Comparison of ENCODE assay signal across 8 mouse cellular contexts in the genomic region with DNA sequence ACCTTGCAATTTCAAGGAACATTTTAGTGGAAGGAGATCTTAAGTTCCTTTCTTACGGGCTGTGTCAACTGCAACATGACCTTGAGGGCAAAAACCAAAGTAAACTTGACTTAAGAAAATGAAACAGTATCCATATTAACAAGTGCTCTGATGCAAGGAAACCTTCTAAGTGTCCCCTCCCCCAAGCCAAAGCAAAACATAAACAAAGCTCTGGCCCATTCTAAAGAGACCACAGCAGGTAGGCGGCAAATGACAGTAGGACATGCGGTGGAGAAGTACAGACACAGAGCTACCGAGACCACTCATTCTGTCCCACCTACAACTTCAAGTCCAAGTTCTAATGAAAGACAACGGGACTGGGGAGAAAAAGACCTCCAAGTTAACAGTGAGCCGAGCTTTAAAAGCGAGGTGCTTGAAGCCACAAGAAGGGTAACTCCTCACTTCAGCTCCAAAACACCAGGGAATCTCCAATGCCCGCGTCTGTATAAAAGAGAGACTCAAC. TPM values are rescaled to one million over a fixed set of nuclear protein-coding genes. Genes with fewer than 3 reads are reported as not detected.
DNase-seq lines count a peak whose midpoint lies in the region; ATAC-seq and TF ChIP-seq lines count a peak whose summit lies in the region.

No protein-coding gene starts in this region.

- intact Hi-C loops in heart, postnatal 10 days (cut with DNase I) = loop anchor here (5.0 kb wide), 2 partner anchors 37 to 133 kb away; a partner anchor contains a TSS

- in situ Hi-C loops in ES-E14 (cut with MboI; ENCODE audit: low sequenced_read_pairs in 2 of 2, unreplicated experiment in 2 of 2) = no loop called here

- no peak for DNase-seq in heart, postnatal 10 days
- no peak for DNase-seq in ES-E14 (ENCODE audit: low read depth, low spot score)
- DNase-seq in forebrain, postnatal 0 days = no peak
- DNase-seq in testis, postnatal 14 days (ENCODE audit: low spot score) = peak; percentile 29
- no peak for DNase-seq in thymus, adult 18-20 months
- no peak for DNase-seq in ovary, adult 18-20 months (ENCODE audit: low spot score)

- peak overlapping the region; percentile 95 for H3K9ac ChIP-seq in heart, embryonic 12.5 days
- peak overlapping the region; percentile 99 for H3K9ac ChIP-seq in ES-E14 (ENCODE audit: insufficient read depth, low read depth, low read length, poor library complexity, severe bottlenecking)
- H3K9ac ChIP-seq in forebrain, postnatal 0 days = peak overlapping the region; percentile 80
- peak overlapping the region; percentile 94 for H3K9ac ChIP-seq in liver, embryonic 15.5 days

- no peaks in the 10 kb centered on the region for H3K9me3 ChIP-seq in heart, embryonic 12.5 days (replicated peaks)
- H3K9me3 ChIP-seq in ES-E14 (ENCODE audit: control insufficient read depth, insufficient read depth, low read depth, low read length) = no peaks in the 10 kb centered on the region
- no peaks in the 10 kb centered on the region for H3K9me3 ChIP-seq in forebrain, postnatal 0 days (ENCODE audit: low read length)
- H3K9me3 ChIP-seq in liver, embryonic 15.5 days (replicated peaks) = no peaks in the 10 kb centered on the region

- no peak for TF ChIP-seq CTCF in forebrain, postnatal 0 days (IDR thresholded peaks at IDR 0.05; ENCODE audit: low read depth)

- H3K36me3 ChIP-seq in heart, embryonic 12.5 days = 0 out of 2 replicates have a peak, but pooled peaks cover 2% of the 10 kb centered on the region
- H3K36me3 ChIP-seq in ES-E14 (ENCODE audit: control insufficient read depth, insufficient read depth, low read length, poor library complexity, severe bottlenecking) = no peaks in the 10 kb centered on the region
- no peaks in the 10 kb centered on the region for H3K36me3 ChIP-seq in forebrain, postnatal 0 days (ENCODE audit: insufficient read depth)
- H3K36me3 ChIP-seq in liver, embryonic 15.5 days (replicated peaks) = no peaks in the 10 kb centered on the region; the same call in 1 of the 2 replicates

- peaks cover 49% of the 10 kb centered on the region for H3K4me1 ChIP-seq in heart, embryonic 12.5 days (replicated peaks)
- H3K4me1 ChIP-seq in ES-E14 (ENCODE audit: control insufficient read depth in 2 of 2, insufficient read depth in 2 of 2, low read length in 2 of 2, poor library complexity in 1 of 2) = peaks cover 9 to 22% of the 10 kb centered on the region in 2 experiments
- peaks cover 18% of the 10 kb centered on the region for H3K4me1 ChIP-seq in forebrain, postnatal 0 days (ENCODE audit: insufficient read depth)
- peaks cover 49% of the 10 kb centered on the region for H3K4me1 ChIP-seq in liver, embryonic 15.5 days (replicated peaks)

- no peak for ATAC-seq in heart, embryonic 12.5 days (ENCODE audit: insufficient number of reproducible peaks, low FRiP score)
- no peak for ATAC-seq in forebrain, postnatal 0 days
- no peak for ATAC-seq in liver, embryonic 15.5 days (ENCODE audit: insufficient read depth)

- H3K27ac ChIP-seq in heart, embryonic 12.5 days (ENCODE audit: poor library complexity, severe bottlenecking) = peak overlapping the region; percentile 95
- no peak overlapping the region for H3K27ac ChIP-seq in ES-E14 (ENCODE audit: insufficient read depth, low read depth, low read length, poor library complexity, severe bottlenecking)
- H3K27ac ChIP-seq in forebrain, postnatal 0 days (ENCODE audit: low read depth, low read length) = peak overlapping the region; percentile 96; the same call in 1 of the 2 replicates
- H3K27ac ChIP-seq in liver, embryonic 15.5 days (replicated peaks) = peak overlapping the region; percentile 97

- H3K27me3 ChIP-seq in heart, embryonic 12.5 days (replicated peaks) = no peaks in the 10 kb centered on the region
- H3K27me3 ChIP-seq in forebrain, postnatal 0 days (ENCODE audit: insufficient read depth, low read length) = no peaks in the 10 kb centered on the region
- H3K27me3 ChIP-seq in liver, embryonic 15.5 days = no peaks in the 10 kb centered on the region

- peak overlapping the region; percentile 91 for H3K4me2 ChIP-seq in heart, embryonic 12.5 days
- peak overlapping the region; percentile 80 for H3K4me2 ChIP-seq in forebrain, postnatal 0 days (ENCODE audit: low read depth)
- H3K4me2 ChIP-seq in liver, embryonic 15.5 days = peak overlapping the region; percentile 80

- H3K4me3 ChIP-seq in heart, embryonic 12.5 days = peak overlapping the region; percentile 75
- H3K4me3 ChIP-seq in ES-E14 (ENCODE audit: insufficient read depth in 1 of 2, low read depth in 1 of 2, low read length in 2 of 2, poor library complexity in 1 of 2, severe bottlenecking in 1 of 2) = peak overlapping the region; percentile 93 to 100
- H3K4me3 ChIP-seq in forebrain, postnatal 0 days (ENCODE audit: low read depth, low read length) = peak overlapping the region; percentile 96
- peak overlapping the region; percentile 91 for H3K4me3 ChIP-seq in liver, embryonic 15.5 days (replicated peaks)

- 2% methylated on average over 9 of the region's 9 CpGs for WGBS in heart, embryonic 12.5 days
- 4% methylated on average over 9 of the region's 9 CpGs for WGBS in forebrain, postnatal 0 days
- 3% methylated on average over 9 of the region's 9 CpGs for WGBS in liver, embryonic 15.5 days (ENCODE audit: insufficient replicate concordance)

TF ChIP-seq in ES-E14, 5 proteins besides CTCF, POLR2A, EP300 and RAD21:
- no peak for TF ChIP-seq CHD2 (IDR thresholded peaks at IDR 0.05; ENCODE audit: low read depth, low read length)
- no peak for TF ChIP-seq ZC3H11A (IDR thresholded peaks at IDR 0.05; ENCODE audit: borderline replicate concordance, low read depth, low read length)
- TF ChIP-seq MAFK (IDR thresholded peaks at IDR 0.05; ENCODE audit: insufficient read depth, low read depth, low read length) = no peak
- TF ChIP-seq HCFC1 (IDR thresholded peaks at IDR 0.05; ENCODE audit: borderline replicate concordance, insufficient read depth, low read length) = no peak
- no peak for TF ChIP-seq ZNF384 (IDR thresholded peaks at IDR 0.05; ENCODE audit: low read depth, low read length)

RNA-seq across cellular contexts. Expression of a gene that starts 0.9 kb away (rescaled TPM):
- polyA plus RNA-seq in heart, embryonic 12.5 days (2016; fragmentation: Nextera tagmentation; extraction: Ambion mirVana) = 59.5 and 62.7 TPM in 2 replicates
- total RNA-seq in heart, postnatal 10 days (2021) = 100 to 1,000 TPM in 1 of 2 experiments, 10 to 100 TPM in 1; 98.3 to 102 TPM
- 104 and 117 TPM in 2 replicates for total RNA-seq in ES-E14 (2012; rRNA removed)
- total RNA-seq in forebrain, postnatal 0 days (2014; rRNA removed) = 103 and 110 TPM in 2 replicates
- polyA plus RNA-seq in forebrain, postnatal 0 days (2015; fragmentation: Nextera tagmentation; extraction: Ambion mirVana) = 18.1 and 28.6 TPM in 2 replicates
- polyA plus RNA-seq in liver, embryonic 15.5 days (2015; fragmentation: Nextera tagmentation; extraction: Ambion mirVana) = 22.4 and 24.6 TPM in 2 replicates
